Mouse (Mus musculus) hindlimb bud, embryonic 11.5 days (tissue): ENCODE results near the gene Tmem131l.
A peak's percentile ranks its signal among the peaks of the same experiment; 100 is the strongest.
"Not testable (repeated sequence)": the region's sequence is repeated elsewhere in the genome, so short reads cannot be mapped to it uniquely, and the experiment has no call there.

Experiments used
- DNase-seq: peaks from one replicate; pipeline ENCODE4 v3.0.0-alpha.2; 2012; ENCODE audit warnings: low read depth, low spot score; ENCODE audit errors: extremely low spot score

Gene Tmem131l

GRCm38 (mm10) chr3:83938871-83939270 is 101.1 kb downstream of the Tmem131l start:
- no peak for DNase-seq

- no peak for DNase-seq
These were observed 105.5 kb downstream of the Tmem131l start for GRCm38 (mm10) chr3:83934514-83934913.

- DNase-seq = peak; percentile 12
These were observed 124.0 kb downstream of the Tmem131l start for GRCm38 (mm10) chr3:83915768-83916496.

- no peak for DNase-seq
These were observed 124.9 kb downstream of the Tmem131l start for GRCm38 (mm10) chr3:83915102-83915501.

- no peak for DNase-seq
These were observed 129.3 kb downstream of the Tmem131l start for GRCm38 (mm10) chr3:83910707-83911106.

GRCm38 (mm10) chr3:83906185-83906584 is 133.8 kb downstream of the Tmem131l start:
- no peak for DNase-seq

- DNase-seq = no peak
These were observed 134.8 kb downstream of the Tmem131l start for GRCm38 (mm10) chr3:83905161-83905560.

GRCm38 (mm10) chr3:83904176-83904958 is 135.6 kb downstream of the Tmem131l start:
- DNase-seq = no peak

- no peak for DNase-seq
These were observed 137.0 kb downstream of the Tmem131l start for GRCm38 (mm10) chr3:83902943-83903342.

- no peak for DNase-seq
These were observed 137.5 kb downstream of the Tmem131l start for GRCm38 (mm10) chr3:83902459-83902858.

- DNase-seq = no peak
These were observed 139.1 kb downstream of the Tmem131l start for GRCm38 (mm10) chr3:83900756-83901373.

GRCm38 (mm10) chr3:83899556-83899955 is 140.4 kb downstream of the Tmem131l start:
- peak; percentile 33 for DNase-seq

GRCm38 (mm10) chr3:83898246-83898645 is 141.7 kb downstream of the Tmem131l start:
- no peak for DNase-seq

GRCm38 (mm10) chr3:83895811-83896210 is 144.2 kb downstream of the Tmem131l start:
- DNase-seq = no peak

- DNase-seq = no peak
These were observed 144.9 kb downstream of the Tmem131l start for GRCm38 (mm10) chr3:83895111-83895510.

GRCm38 (mm10) chr3:83885163-83885562 is 154.8 kb downstream of the Tmem131l start:
- no peak for DNase-seq

GRCm38 (mm10) chr3:83879261-83880050 is 160.5 kb downstream of the Tmem131l start:
- DNase-seq = not testable (repeated sequence)

- DNase-seq = no peak
These were observed 161.2 kb downstream of the Tmem131l start for GRCm38 (mm10) chr3:83878801-83879200.

- DNase-seq = no peak
These were observed 163.7 kb downstream of the Tmem131l start for GRCm38 (mm10) chr3:83876299-83876698.

GRCm38 (mm10) chr3:83875078-83875477 is 164.9 kb downstream of the Tmem131l start:
- DNase-seq = not testable (repeated sequence)

- DNase-seq = not testable (repeated sequence)
These were observed 167.1 kb downstream of the Tmem131l start for GRCm38 (mm10) chr3:83872853-83873252.
